Mouse (Mus musculus) left cerebral cortex, adult 6 months (tissue): ENCODE data around the gene Ndufa3. TPM values are rescaled to one million over a fixed set of nuclear protein-coding genes. Genes with fewer than 3 reads are reported as not detected.

ENCODE experiments used
- long read RNA-seq, 2 experiments: library from polyadenylated mRNA; unstranded; transcript quantifications; one replicate each; pipeline ENCODE4 v2.0.0; 2019 to 2020
- polyA plus RNA-seq: library from polyadenylated mRNA; unstranded; fragments of <200 nt; fragmentation: Nextera tagmentation; gene quantifications from 2 replicates; pipeline ENCODE4 v1.2.3, GENCODE M21; 2021

Gene Ndufa3
- polyA plus RNA-seq: 1,579 and 1,845 TPM in 2 replicates
- long read RNA-seq, experiment 1, transcript Ndufa3-201 (4 exons, 515 nt): major isoform, 63 of 73 reads
- long read RNA-seq, experiment 1, partial matches to known transcripts: 8 of 73 reads
- long read RNA-seq, experiment 1, other reads (novel, unspliced or antisense): 1 of 73 reads
- long read RNA-seq, experiment 2, transcript Ndufa3-201 (4 exons, 515 nt): major isoform, 491 of 595 reads
- long read RNA-seq, experiment 2, transcript Ndufa3-204 (4 exons, 343 nt): minor isoform, 9 of 595 reads
- long read RNA-seq, experiment 2, partial matches to known transcripts: 82 of 595 reads
- long read RNA-seq, experiment 2, other reads (novel, unspliced or antisense): 8 of 595 reads

GRCm38 (mm10) chr7:3617242-3617995, at the start of gene Ndufa3:
TSS of gene Ndufa3 (plus strand) at chr7:3617373.

GRCm38 (mm10) chr7:3616057-3616388, 1.1 kb upstream of the Ndufa3 start, which contains the start of gene Oscar:
TSS of gene Oscar (minus strand) at chr7:3616157.

DNA sequence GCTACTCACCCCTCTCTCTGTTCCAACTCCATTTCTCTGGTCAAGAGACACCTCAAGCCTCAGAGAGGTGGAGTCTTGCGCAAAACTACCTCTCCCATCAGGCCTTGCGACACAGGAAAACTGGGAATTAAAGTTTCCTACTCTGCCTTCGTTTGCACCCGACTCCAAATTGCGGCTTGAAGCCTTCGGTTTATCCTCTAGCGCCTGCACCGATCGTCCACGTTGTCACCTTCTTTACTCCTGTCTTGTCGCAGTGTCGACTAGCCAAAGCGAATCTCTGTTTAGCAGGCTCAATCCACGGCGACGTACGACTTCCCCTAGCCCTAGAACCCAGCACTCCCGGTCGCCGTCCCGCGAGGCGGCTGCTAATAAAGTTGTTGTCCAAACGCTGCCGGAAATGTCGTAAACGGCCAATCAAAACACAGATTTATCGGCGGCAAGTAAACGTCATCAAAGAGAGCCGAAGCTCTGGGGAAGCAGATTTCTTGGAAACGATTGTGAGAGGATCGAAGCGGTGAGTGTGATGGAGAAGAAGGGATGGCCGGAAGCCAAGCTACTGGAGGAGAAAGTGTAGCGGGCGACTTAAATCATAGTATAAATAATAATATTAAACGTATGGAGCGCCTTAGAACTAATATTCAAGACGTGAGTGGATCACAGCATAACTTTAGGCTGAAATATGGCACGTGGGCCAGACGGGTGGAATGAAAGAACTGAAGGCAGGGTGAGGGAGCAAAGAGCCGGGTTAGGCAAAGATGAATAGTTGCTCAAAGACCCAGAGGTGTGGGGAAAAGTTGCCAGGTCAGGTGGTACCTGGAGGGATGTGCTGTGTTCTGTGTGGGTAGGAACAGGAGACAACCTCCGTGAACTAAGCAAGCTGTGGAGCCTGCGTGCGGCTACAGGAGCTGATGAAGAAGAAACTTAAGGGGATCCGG, 12.6 kb downstream of the Ndufa3 start, which contains the start of the genes Tfpt and Prpf31:
Gene Tfpt, minus strand, starts transcription at position 387 of the 935 bp plus-strand sequence.
Gene Prpf31, plus strand, starts transcription at position 443 of the 935 bp plus-strand sequence.

DNA sequence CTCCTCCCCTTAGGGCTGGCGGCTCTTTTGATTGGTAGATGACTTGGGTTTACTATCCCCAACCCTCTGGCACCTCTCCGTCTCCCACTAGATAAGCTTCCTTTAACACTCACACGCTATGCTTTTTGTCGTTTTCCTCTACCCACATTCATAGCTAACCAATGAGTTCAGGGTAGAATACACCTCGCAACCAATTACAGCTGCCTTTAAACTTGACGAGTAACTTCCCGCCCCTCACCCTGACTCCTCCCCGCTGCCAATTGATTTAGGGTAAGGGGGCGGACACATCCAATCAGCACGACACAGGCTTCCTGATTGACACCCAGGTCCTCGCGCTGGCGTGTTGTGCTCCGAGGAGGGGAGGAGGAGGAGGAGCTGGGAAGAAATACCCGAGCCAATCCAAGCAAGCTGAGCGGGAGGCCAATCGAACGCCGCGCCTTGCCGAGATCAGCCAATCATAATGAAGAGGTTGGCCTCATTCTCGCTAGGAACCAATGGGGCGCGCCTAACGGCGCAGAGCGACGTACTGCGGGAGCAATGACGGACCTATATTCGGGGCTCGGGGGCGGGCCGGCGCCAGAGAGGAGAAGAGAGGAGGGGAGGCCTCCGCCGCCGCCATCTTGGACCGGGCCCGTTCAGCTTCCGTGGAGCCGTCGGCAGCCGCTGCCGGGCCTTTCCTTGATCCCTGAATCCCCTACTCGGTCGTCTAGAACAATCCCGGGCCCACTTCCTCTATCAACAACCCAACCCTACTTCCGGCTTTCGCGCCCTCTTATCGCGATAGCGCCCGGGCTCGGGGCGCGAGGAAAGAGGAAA, 27.7 kb downstream of the Ndufa3 start, which contains the start of gene Cnot3:
Gene Cnot3, plus strand, starts transcription at position 597 of the 816 bp plus-strand sequence.

DNA sequence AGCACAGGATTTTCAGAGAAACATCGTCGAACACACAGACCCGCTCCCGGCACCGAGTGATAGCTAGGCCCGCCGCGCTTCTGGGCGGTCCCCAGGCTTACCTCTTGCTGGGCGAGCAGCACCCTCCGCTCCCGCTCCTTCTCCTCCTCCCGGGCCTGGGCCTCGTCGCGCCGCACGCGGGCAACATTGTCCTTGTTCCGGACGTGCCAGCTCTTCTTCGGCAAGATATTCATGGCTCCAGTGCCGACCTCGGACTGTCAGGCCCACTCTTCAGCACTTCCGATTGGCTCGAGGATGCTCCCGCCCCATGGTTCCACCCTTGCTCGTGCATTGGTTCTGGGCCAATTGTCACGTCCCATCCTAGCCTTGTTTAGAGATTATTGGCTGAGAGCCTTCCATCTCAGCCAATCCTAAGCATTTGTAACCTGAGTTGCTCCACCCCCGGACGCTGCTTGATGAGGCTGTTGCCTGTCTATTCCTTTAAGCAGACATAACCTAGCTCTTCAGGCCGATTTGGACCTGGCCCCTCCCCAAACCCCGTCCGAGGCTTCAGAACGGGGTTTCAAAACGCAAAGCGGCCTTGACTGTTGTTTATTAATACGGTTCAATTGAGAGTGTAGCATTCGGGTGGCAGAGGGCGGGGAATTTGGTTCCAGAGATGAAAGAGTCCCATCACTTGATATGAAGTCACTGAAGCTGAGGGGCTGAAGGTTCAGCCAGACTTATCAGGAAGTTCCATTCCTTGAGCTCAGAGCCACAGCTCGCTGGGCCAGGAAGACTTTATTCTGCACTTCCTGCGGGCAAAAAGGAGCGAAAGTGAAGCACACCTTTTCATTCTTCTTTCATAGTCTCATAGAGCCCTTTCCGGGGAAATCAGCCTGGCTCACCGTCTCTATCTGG, 48.3 kb downstream of the Ndufa3 start, which contains the start of gene Leng1:
Gene Leng1, minus strand, starts transcription at position 626 of the 900 bp plus-strand sequence.

Other genes starting within 250 kb of the Ndufa3 start
- 9.8 and 77.7 TPM in 2 replicates for gene Cacng8, start 226.7 kb upstream of the Ndufa3 start, polyA plus RNA-seq
- gene Cacng6, start 193.2 kb upstream of the Ndufa3 start, polyA plus RNA-seq: 0.86 and 0.98 TPM in 2 replicates
- not detected in 2 replicates for gene Tarm1, start 114.7 kb upstream of the Ndufa3 start, polyA plus RNA-seq
- 0.29 and 0.43 TPM in 2 replicates for gene Oscar, start 1.2 kb upstream of the Ndufa3 start, polyA plus RNA-seq
- 32.7 and 37.1 TPM in 2 replicates for gene Tfpt, start 12.6 kb downstream of the Ndufa3 start, polyA plus RNA-seq
- gene Prpf31, start 12.6 kb downstream of the Ndufa3 start, polyA plus RNA-seq: 50.5 and 56.9 TPM in 2 replicates
- gene Cnot3, start 27.9 kb downstream of the Ndufa3 start, polyA plus RNA-seq: 19.6 and 20.0 TPM in 2 replicates
- 5.6 and 6.7 TPM in 2 replicates for gene Leng1, start 48.5 kb downstream of the Ndufa3 start, polyA plus RNA-seq
- gene Tmc4, start 60.2 kb downstream of the Ndufa3 start, polyA plus RNA-seq: 0.17 and 0.54 TPM in 2 replicates
- gene Tsen34, start 75.5 kb downstream of the Ndufa3 start, polyA plus RNA-seq: 124 and 129 TPM in 2 replicates
- 90.7 and 112 TPM in 2 replicates for gene Mboat7, start 76.2 kb downstream of the Ndufa3 start, polyA plus RNA-seq
- 1,276 and 1,338 TPM in 2 replicates for gene Rps9, start 86.6 kb downstream of the Ndufa3 start, polyA plus RNA-seq
- gene Pirb, start 103.0 kb downstream of the Ndufa3 start, polyA plus RNA-seq: 0.32 and 0.36 TPM in 2 replicates
- gene Gm15448, start 208.3 kb downstream of the Ndufa3 start, polyA plus RNA-seq: not detected in 2 replicates
- gene Pira2, start 227.7 kb downstream of the Ndufa3 start, polyA plus RNA-seq: not detected in 2 replicates